Mouse (Mus musculus): Measurements from ENCODE around the gene A630089N07Rik. TPM values are rescaled to one million over a fixed set of nuclear protein-coding genes. Genes with fewer than 3 reads are reported as not detected.
"Not testable (repeated sequence)": the region's sequence is repeated elsewhere in the genome, so short reads cannot be mapped to it uniquely, and the experiment has no call there.

A630089N07Rik gene
- 6.9 and 7.0 TPM in 2 replicates for polyA plus RNA-seq (2015; fragmentation: Nextera tagmentation; extraction: Ambion mirVana)

DNA sequence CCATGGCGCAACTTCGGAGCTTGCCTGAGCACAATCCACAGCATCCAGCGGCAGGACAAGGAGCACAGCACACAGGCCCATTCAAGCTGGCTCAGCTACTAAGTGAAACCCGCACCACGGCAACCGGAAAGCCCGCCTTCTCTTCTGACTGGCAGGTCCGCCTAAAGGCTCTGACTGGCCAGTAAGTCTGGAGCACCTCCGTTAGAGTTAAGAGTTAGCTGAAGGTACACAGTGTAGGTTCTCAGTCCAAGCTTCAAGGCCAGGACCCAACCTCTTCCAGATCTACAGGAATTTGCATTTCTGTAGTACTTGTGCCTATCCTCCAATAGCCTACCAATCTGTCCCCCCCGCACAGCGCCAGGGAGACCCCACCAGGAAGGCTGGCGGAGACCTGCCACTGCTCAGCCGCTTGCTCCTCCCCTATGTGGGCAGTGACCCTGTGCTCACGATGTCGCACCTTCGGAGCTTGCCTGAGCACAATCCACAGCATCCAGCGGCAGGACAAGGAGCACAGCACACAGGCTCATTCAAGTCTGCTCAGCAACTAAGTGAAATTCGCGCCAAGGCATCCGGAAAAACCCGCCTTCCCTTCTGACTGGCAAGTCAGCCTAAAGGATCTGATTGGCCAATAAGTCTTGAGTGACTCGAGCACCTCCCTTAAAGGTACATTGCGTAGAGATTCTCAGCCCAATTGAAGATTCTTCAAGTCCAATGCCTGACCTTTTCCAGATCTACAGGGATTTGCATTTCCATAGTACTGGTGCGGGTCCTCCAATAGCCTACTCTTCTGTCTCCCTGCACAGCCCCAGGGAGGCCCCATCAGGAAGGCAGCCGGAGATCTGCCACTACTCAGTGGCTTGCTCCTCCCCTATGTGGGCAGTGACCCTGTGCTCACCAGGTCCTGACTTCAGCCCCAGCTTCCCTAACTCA, at the start of gene A630089N07Rik:
TSS of gene A630089N07Rik (minus strand) at position 562 of the 930 bp plus-strand sequence.
- Histone ChIP-seq H3K27ac (ENCODE audit: low read length) (peak within 1 kb of the TSS; percentile 83), H3K9ac (ENCODE audit: low read depth, low read length) (peak within 1 kb of the TSS; percentile 89), H3K4me2 (ENCODE audit: low read depth, low read length) (peak within 1 kb of the TSS; percentile 81), H3K4me3 (ENCODE audit: low read depth, low read length) (peak within 1 kb of the TSS; percentile 85)
- not testable (repeated sequence) for H3K27me3 ChIP-seq (ENCODE audit: control insufficient read depth, insufficient read depth, low read depth, low read length); H3K4me1 ChIP-seq (ENCODE audit: control insufficient read depth, low read depth, low read length); H3K36me3 ChIP-seq (ENCODE audit: control insufficient read depth, insufficient read depth); H3K9me3 ChIP-seq (replicated peaks; ENCODE audit: control insufficient read depth, low read length)
- 0% methylated on average over 25 of the region's 25 CpGs for WGBS (ENCODE audit: insufficient replicate concordance)
- peak; percentile 96 for ATAC-seq (ENCODE audit: low read depth)

DNA sequence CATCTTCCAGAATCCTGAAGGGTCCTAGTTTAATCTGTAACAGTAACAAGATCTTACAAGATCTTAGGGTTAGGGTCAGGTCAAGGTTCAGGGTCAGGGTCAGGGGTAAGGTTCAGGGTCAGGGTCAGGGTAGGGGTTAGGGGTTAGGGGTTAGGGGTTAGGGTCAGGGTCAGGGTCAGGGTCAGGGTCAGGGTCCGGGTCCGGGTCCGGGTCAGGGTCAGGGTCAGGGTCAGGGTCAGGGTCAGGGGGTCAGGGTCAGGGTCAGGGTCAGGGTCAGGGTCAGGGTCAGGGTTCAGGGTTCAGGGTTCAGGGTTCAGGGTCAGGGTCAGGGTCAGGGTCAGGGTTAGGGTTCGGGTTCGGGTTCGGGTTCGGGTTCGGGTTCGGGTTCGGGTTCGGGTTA, 24.9 kb upstream of the A630089N07Rik start:
- ATAC-seq (ENCODE audit: low read depth) = no peak
- H3K4me2 ChIP-seq (ENCODE audit: low read depth, low read length) = no peak overlapping the region
- no peaks in the 10 kb centered on the region for H3K36me3 ChIP-seq (ENCODE audit: control insufficient read depth, insufficient read depth)
- H3K27ac ChIP-seq (ENCODE audit: low read length) = no peak overlapping the region
- H3K4me1 ChIP-seq (ENCODE audit: control insufficient read depth, low read depth, low read length) = no peaks in the 10 kb centered on the region
- no peak overlapping the region for H3K9ac ChIP-seq (ENCODE audit: low read depth, low read length)
- no peaks in the 10 kb centered on the region for H3K9me3 ChIP-seq (replicated peaks; ENCODE audit: control insufficient read depth, low read length)
- H3K27me3 ChIP-seq (ENCODE audit: control insufficient read depth, insufficient read depth, low read depth, low read length) = no peaks in the 10 kb centered on the region
- H3K4me3 ChIP-seq (ENCODE audit: low read depth, low read length) = no peak overlapping the region
- WGBS (ENCODE audit: insufficient replicate concordance) = 87% methylated on average over 11 of the region's 11 CpGs

DNA sequence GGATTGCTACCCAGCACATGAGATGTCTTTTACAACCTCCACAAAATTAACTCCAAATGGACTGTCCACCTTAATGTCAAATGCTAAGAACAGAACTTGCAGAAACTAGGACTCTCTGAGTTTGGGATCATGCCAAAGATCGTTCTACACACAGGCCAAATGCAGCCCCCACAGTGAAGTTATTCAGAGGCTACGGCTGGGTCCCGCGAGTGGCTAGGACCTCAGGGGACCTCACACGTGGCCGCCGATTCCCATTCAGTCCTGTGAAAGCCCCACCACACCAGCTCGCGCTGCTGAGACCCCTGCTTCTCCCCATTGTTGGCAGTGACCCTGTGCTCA, 731 bp downstream of the A630089N07Rik start:
- whole genome bisulfite sequencing (ENCODE audit: insufficient replicate concordance) = 1% methylated on average over 9 of the region's 9 CpGs
- H3K36me3 ChIP-seq (ENCODE audit: control insufficient read depth, insufficient read depth); H3K9me3 ChIP-seq (replicated peaks; ENCODE audit: control insufficient read depth, low read length); H3K27me3 ChIP-seq (ENCODE audit: control insufficient read depth, insufficient read depth, low read depth, low read length); H3K27ac ChIP-seq (ENCODE audit: low read length); H3K4me1 ChIP-seq (ENCODE audit: control insufficient read depth, low read depth, low read length): not testable (repeated sequence)
- peak overlapping the region; percentile 85 for H3K4me3 ChIP-seq (ENCODE audit: low read depth, low read length)
- peak overlapping the region; percentile 89 for H3K9ac ChIP-seq (ENCODE audit: low read depth, low read length)
- H3K4me2 ChIP-seq (ENCODE audit: low read depth, low read length) = peak overlapping the region; percentile 81
- ATAC-seq (ENCODE audit: low read depth) = peak; percentile 1; the same call in 1 of the 2 replicates

DNA sequence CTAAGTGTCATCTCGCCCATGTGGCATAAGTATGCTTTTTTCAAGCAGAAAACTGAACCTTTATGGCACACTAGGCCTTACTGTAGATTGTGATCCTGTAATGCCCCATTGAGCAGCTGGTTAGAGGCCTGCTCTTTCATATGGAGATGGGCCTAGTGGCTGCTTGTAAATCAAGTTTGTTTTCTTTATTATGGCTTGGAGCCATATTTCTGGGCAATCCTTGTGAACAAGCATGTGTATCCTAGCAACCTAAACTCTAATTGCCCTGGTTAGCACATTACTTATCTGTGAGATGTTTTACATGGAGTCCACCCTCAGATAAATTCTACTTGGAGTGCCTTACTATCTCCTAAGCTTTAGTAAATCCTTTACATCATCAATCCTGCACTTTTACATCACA, 1.1 kb downstream of the A630089N07Rik start:
- H3K4me2 ChIP-seq (ENCODE audit: low read depth, low read length) = peak overlapping the region; percentile 81
- 50% methylated on average over 1 of the region's 1 CpGs for WGBS (ENCODE audit: insufficient replicate concordance)
- H3K27me3 ChIP-seq (ENCODE audit: control insufficient read depth, insufficient read depth, low read depth, low read length); ATAC-seq (ENCODE audit: low read depth); H3K9me3 ChIP-seq (replicated peaks; ENCODE audit: control insufficient read depth, low read length); H3K4me1 ChIP-seq (ENCODE audit: control insufficient read depth, low read depth, low read length); H3K36me3 ChIP-seq (ENCODE audit: control insufficient read depth, insufficient read depth); H3K27ac ChIP-seq (ENCODE audit: low read length): not testable (repeated sequence)
- peak overlapping the region; percentile 85 for H3K4me3 ChIP-seq (ENCODE audit: low read depth, low read length)
- peak overlapping the region; percentile 89 for H3K9ac ChIP-seq (ENCODE audit: low read depth, low read length)

DNA sequence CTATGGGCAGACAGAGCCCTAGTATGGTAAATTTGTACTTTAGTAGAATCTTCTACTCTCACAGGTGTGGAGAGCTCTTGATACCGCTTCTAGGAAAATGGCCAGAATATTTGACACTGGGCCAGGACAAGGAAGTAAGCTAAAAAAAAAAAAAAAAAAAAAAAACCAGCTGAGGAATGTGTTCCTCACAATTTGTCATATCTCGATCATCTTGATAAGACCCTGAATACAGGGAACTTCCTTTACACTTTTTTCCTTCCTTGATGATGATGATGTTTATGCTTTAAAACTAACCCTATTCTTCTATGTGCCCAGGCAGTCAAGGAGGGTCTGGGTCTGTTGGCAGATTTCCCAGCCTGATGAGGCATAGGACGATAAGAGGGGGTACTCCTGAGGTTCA, 2.9 kb downstream of the A630089N07Rik start:
- not testable (repeated sequence) for H3K9ac ChIP-seq (ENCODE audit: low read depth, low read length); H3K36me3 ChIP-seq (ENCODE audit: control insufficient read depth, insufficient read depth); ATAC-seq (ENCODE audit: low read depth); H3K9me3 ChIP-seq (replicated peaks; ENCODE audit: control insufficient read depth, low read length); H3K27ac ChIP-seq (ENCODE audit: low read length); H3K4me3 ChIP-seq (ENCODE audit: low read depth, low read length); H3K4me1 ChIP-seq (ENCODE audit: control insufficient read depth, low read depth, low read length); H3K4me2 ChIP-seq (ENCODE audit: low read depth, low read length); H3K27me3 ChIP-seq (ENCODE audit: control insufficient read depth, insufficient read depth, low read depth, low read length)
- WGBS (ENCODE audit: insufficient replicate concordance) = 78% methylated on average over 3 of the region's 3 CpGs

DNA sequence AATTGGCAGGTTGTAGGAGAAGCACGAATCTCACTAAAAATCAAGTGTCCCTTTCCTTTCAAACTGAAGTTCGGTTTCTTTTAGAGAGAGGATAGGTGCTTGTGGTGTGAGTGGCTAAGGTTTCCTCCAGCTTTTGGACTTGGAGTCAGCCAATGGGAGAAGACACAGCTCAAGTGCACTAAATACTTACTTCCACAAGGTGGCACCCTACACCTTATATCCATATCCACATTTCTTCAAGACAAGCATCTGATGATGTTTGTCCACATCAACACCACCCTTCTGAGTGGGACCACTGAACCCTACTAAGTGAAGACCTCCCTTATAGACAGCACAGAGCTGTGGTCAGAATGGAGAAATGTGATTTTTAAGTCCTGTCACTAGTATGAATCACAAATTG, 40.6 kb downstream of the A630089N07Rik start:
- Histone ChIP-seq H3K4me1 (ENCODE audit: control insufficient read depth, low read depth, low read length) (no peaks in the 10 kb centered on the region), H3K9ac (ENCODE audit: low read depth, low read length) (no peak overlapping the region), H3K27me3 (ENCODE audit: control insufficient read depth, insufficient read depth, low read depth, low read length) (no peaks in the 10 kb centered on the region), H3K27ac (ENCODE audit: low read length) (no peak overlapping the region), H3K9me3 (replicated peaks; ENCODE audit: control insufficient read depth, low read length) (no peaks in the 10 kb centered on the region), H3K4me2 (ENCODE audit: low read depth, low read length) (no peak overlapping the region), H3K36me3 (ENCODE audit: control insufficient read depth, insufficient read depth) (no peaks in the 10 kb centered on the region), H3K4me3 (ENCODE audit: low read depth, low read length) (no peak overlapping the region)
- 55% methylated on average over 2 of the region's 2 CpGs for WGBS (ENCODE audit: insufficient replicate concordance)
- no peak for ATAC-seq (ENCODE audit: low read depth)

DNA sequence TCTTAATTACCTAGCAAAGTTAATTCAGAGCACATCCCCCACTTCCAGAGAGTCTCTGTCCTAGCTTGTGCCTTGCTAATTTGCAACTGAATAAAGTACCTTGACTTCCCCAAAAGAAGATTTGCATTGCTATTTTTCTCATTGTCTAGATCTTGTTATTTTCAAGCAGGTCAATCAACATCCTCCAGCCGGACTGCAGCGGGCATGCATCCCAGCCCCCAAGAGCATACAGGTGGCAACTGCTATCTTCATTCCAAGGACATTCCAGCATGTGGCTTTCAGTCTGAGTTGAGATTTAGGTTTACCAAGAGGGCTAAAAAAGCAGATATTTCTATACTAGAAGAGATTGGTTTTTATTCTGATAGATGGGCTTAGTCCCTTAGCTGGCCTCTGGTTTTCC, 47.3 kb downstream of the A630089N07Rik start:
- not testable (repeated sequence) for H3K9me3 ChIP-seq (replicated peaks; ENCODE audit: control insufficient read depth, low read length); H3K36me3 ChIP-seq (ENCODE audit: control insufficient read depth, insufficient read depth); H3K27me3 ChIP-seq (ENCODE audit: control insufficient read depth, insufficient read depth, low read depth, low read length); H3K27ac ChIP-seq (ENCODE audit: low read length); ATAC-seq (ENCODE audit: low read depth); H3K4me3 ChIP-seq (ENCODE audit: low read depth, low read length); H3K4me1 ChIP-seq (ENCODE audit: control insufficient read depth, low read depth, low read length); H3K9ac ChIP-seq (ENCODE audit: low read depth, low read length); H3K4me2 ChIP-seq (ENCODE audit: low read depth, low read length)
- 92% methylated on average over 2 of the region's 2 CpGs for WGBS (ENCODE audit: insufficient replicate concordance)

DNA sequence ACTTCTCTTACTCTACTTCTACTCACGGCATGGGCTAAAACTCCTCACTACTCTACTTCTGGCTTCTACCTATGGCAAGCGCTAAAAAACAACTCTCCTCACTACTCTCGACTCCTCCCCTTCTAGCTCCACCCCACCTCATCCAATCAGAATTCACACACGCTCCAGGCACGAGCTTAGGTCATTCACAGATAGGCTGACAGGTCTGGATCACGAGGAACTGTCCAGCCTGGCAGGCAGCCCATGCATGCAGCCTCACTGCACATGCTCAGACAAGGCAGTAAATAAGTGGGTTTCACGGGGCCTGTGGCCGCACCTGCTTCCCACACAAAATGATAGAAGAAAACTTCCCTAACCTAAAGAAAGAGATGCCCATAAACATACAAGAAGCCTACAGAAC, 56.1 kb downstream of the A630089N07Rik start:
- not testable (repeated sequence) for H3K27me3 ChIP-seq (ENCODE audit: control insufficient read depth, insufficient read depth, low read depth, low read length); H3K36me3 ChIP-seq (ENCODE audit: control insufficient read depth, insufficient read depth); H3K9me3 ChIP-seq (replicated peaks; ENCODE audit: control insufficient read depth, low read length); H3K4me1 ChIP-seq (ENCODE audit: control insufficient read depth, low read depth, low read length); H3K27ac ChIP-seq (ENCODE audit: low read length); H3K4me2 ChIP-seq (ENCODE audit: low read depth, low read length); ATAC-seq (ENCODE audit: low read depth); H3K4me3 ChIP-seq (ENCODE audit: low read depth, low read length); H3K9ac ChIP-seq (ENCODE audit: low read depth, low read length)
- 78% methylated on average over 8 of the region's 8 CpGs for WGBS (ENCODE audit: insufficient replicate concordance)

DNA sequence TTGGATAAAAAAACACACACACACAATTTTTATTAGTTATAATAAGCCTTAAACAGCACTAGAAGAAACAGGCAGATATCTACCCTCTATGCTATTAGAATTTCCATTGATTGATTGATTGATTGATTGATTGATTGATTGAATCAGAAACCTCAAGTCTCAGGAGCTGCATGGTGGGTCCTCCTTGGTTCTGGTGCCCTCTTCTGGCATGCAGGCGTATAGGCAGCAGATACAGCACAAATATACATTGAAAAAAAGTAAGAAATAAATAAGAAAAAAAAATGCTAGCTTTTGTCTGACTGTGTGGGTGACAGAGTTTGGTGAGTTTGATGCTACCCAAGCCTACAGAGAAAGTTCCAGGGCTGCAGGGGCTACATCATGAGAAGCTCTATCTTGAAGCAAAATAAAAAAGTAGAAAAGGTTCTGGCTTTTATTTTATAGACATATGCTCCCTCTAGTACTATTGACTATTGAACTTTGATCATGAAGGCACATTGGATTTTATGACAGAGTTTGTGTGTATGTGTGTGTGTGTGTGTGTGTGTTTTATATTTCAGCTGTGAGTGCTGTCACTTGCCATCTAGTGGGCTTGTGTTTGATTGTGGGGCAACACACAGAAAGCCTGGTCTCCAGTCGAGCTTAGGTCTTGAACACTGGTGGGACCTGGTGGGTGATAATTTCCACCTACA, 59.4 kb downstream of the A630089N07Rik start:
- no peaks in the 10 kb centered on the region for H3K4me1 ChIP-seq (ENCODE audit: control insufficient read depth, low read depth, low read length)
- ATAC-seq (ENCODE audit: low read depth) = no peak
- no peaks in the 10 kb centered on the region for H3K27me3 ChIP-seq (ENCODE audit: control insufficient read depth, insufficient read depth, low read depth, low read length)
- H3K9me3 ChIP-seq (replicated peaks; ENCODE audit: control insufficient read depth, low read length) = no peaks in the 10 kb centered on the region; the same call in 1 of the 2 replicates
- H3K27ac ChIP-seq (ENCODE audit: low read length) = no peak overlapping the region
- 66% methylated on average over 2 of the region's 2 CpGs for WGBS (ENCODE audit: insufficient replicate concordance)
- no peak overlapping the region for H3K4me3 ChIP-seq (ENCODE audit: low read depth, low read length)
- H3K4me2 ChIP-seq (ENCODE audit: low read depth, low read length) = no peak overlapping the region
- H3K36me3 ChIP-seq (ENCODE audit: control insufficient read depth, insufficient read depth) = peaks cover 4% of the 10 kb centered on the region; the same call in 1 of the 2 replicates
- H3K9ac ChIP-seq (ENCODE audit: low read depth, low read length) = no peak overlapping the region

Data from liver, embryonic 16.5 days (tissue).